Mouse (Mus musculus) liver, embryonic 14.5 days (tissue): Measurements from ENCODE around the gene Cd274.

Source experiments
- CTCF ChIP-seq: IDR thresholded peaks from 2 replicates; pipeline ENCODE4 v1.5.1; 2016; ENCODE audit warnings: antibody characterized with exemption, low read depth, control low read depth
- EP300 ChIP-seq: IDR thresholded peaks from 2 replicates; pipeline ENCODE4 v1.6.1; 2016; ENCODE audit warnings: antibody characterized with exemption, low read depth

DNA sequence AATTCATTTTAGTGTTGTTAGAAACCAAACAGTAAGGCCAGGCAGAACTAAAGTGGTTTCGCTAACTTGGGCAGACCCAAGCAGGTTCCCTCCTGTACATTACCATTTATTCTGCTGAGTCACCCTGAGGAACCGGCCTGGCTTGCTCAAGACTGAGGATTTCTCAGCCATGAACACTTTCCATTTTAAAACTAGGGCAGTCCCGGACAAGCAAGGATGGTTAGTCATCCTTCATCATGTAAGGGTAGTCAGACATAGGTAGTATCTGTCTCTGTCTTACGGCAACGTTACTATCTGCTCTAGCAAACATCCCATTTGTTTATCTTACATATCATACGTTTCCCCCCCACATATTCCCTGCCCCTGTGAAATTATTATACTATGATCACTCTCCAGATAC is 17.7 kb downstream of the Cd274 start:
- no peak for TF ChIP-seq CTCF
- no peak for TF ChIP-seq EP300
